Mouse (Mus musculus) gastrocnemius, adult 2 months (tissue): ENCODE results near the gene Sptb. TPM values are rescaled to one million over a fixed set of nuclear protein-coding genes. Genes with fewer than 3 reads are reported as not detected.

Source experiments
- DNase-seq: peaks from one replicate; pipeline ENCODE4 v3.0.0; 2022
- H3K27ac ChIP-seq: fragments of 200-600 bp; 2 replicates; pipeline ENCODE4 v1.8.1; 2022; ENCODE audit warnings: mild to moderate bottlenecking
- H3K4me3 ChIP-seq: fragments of 200-600 bp; 2 replicates; pipeline ENCODE4 v1.8.1; 2022; ENCODE audit warnings: mild to moderate bottlenecking, moderate library complexity
- CTCF ChIP-seq: fragments of 200-600 bp; IDR thresholded peaks from 2 replicates; pipeline ENCODE4 v1.8.1; 2022; ENCODE audit warnings: antibody characterized with exemption, mild to moderate bottlenecking, moderate library complexity
- intact Hi-C: fragments of 180-260 bp; cut with DNase I; formaldehyde crosslinking; loops from one replicate; pipeline ENCODE4 v1.15.1; 2025
- total RNA-seq, 2 experiments: library from RNA; stranded (reverse); gene quantifications; 2 replicates each; pipeline ENCODE4 v1.2.3; 2021

Gene Sptb
- total RNA-seq, 2 experiments from 2014 or later: 141 to 172 TPM

DNA sequence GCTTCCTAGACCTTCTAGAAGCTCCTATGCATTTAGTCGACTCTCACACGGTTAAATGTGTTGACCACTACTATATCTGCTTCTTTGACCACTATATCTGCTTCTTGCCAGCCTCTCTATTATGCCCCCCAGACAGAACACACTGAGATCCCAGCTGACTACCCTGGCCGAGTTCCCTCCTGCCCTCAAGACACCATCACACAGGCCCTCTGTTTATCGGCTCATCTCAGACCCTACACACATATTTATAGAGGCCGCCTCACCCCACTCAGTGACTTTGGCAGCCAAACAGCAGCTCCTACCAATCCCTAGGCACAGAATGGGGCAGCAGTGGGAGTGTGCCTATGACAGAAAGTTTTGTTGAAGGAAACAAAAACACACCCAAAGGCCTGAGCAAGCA lies 14.6 kb downstream of the Sptb start:
- DNase-seq: no peak
- intact Hi-C loops: no loop called here
- peak overlapping the region; percentile 90 for H3K27ac ChIP-seq
- H3K4me3 ChIP-seq: peak overlapping the region; percentile 65
- TF ChIP-seq CTCF: no peak

DNA sequence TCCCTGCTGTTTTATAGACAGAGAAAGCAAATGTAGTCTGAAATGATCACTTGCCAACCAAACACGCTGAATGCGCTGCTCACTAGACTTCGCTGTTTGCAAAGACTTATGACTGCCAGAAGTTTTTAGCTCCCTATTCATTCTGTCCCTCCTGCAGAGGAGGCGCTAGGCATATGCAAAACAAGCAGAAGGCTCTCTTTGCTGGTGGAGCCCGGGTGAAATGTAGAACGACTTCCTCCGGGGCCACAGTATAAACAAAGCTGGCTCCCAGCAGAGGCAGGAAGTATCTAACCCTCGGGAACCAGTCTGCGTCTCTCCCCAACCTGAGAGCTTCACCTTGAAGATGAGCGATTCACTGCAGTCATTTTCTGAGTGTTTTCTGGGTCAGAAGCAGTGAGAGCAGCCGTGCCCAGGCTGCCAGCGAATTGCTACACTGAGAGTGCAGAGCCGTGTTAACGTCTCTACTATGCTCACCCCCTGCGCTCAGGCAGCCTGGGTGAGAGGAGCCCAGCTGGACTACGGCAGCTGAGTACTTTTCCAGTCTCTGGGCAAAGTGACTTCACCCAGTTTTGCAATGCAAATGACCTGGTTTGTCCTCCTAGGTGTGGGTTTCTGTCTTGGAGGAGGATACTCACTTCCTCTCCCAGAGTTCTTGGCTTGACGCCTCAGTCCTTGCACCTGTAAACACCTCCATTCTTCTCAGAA lies 15.4 kb downstream of the Sptb start:
- TF ChIP-seq CTCF: no peak; the same call in 1 of the 2 replicates
- Histone ChIP-seq H3K27ac (peak overlapping the region; percentile 90), H3K4me3 (peak overlapping the region; percentile 65)
- peak; percentile 67 for DNase-seq
- intact Hi-C loops: no loop called here

DNA sequence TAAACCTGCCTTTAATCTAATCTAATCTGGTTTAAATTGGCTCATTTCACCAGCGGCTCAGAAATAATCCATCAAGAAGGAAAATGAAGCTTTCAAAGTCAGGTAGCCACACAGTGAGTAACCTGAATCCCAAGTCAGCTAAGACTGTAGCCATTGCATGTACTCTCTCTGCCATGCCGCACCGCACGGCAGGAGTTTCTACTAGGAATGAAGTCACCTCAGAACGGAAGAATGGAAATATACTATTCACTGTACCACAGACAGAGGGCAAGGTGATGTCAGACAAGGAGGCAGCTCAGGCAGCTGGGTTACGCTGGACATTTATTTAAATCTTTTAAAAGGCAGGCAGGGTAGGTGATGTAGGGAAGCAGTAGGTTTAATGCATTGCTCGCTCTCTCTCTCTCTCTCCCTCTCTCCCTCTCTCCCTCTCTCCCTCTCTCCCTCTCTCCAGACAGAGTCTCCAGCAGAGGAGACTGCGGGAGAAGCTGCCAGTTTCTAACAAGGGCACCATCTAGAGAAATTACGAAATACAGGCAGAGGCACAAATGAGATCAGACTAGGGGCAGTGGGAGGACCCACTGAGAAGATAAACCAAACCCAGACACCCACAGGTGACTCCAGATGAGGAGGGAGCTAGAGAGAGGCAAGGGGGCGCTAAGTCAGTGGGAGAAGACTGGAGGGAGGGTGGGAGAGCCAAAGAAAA lies 22.7 kb downstream of the Sptb start:
- H3K4me3 ChIP-seq: no peak overlapping the region
- intact Hi-C loops: no loop called here
- TF ChIP-seq CTCF: no peak

DNA sequence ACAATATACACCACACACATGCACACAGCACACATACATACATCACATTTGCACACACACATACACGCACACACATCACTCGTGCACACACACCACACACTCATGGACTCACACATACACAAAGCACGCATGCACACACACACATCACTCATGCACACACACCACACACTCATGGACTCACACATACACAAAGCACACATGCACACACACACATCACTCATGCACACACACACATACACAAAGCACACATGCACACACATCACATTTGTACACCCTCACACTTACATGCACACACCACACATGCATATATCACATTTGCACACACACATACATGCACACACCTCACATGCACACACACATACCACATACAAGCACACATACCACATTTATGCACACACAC lies 24.7 kb downstream of the Sptb start:
- no peak for DNase-seq
- TF ChIP-seq CTCF: no peak
- Histone ChIP-seq H3K4me3 (no peak overlapping the region), H3K27ac (no peak overlapping the region; the same call in 1 of the 2 replicates)
- intact Hi-C loops: no loop called here

More for the DNA sequence above, 22.7 kb downstream of the Sptb start:
- DNase-seq: no peak
- H3K27ac ChIP-seq: peak overlapping the region; percentile 40; the same call in 1 of the 2 replicates

DNA sequence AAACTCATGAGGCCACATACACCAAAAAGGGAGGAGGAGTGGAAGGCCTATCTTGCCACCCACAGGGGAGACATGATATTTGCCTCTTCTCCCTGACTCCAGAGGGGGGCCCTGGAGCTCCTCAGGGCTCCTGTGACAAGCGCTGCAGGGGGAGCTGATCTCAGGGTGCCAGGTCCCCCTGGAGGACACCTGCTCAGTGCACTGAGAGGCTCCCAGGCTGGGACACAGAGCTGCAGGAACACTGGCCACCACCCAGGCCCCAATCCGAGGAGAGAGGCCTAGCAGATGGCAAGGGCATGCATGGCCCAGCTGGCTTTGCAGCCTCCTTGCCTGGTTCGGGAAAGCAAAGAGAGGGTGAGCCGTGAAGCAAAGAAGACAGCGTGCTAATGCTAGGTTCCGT lies 25.9 kb downstream of the Sptb start:
- H3K27ac ChIP-seq: peak overlapping the region; percentile 86
- peak; percentile 80 for DNase-seq
- no peak overlapping the region for H3K4me3 ChIP-seq
- peak; percentile 34 for TF ChIP-seq CTCF
- intact Hi-C loops: no loop called here

DNA sequence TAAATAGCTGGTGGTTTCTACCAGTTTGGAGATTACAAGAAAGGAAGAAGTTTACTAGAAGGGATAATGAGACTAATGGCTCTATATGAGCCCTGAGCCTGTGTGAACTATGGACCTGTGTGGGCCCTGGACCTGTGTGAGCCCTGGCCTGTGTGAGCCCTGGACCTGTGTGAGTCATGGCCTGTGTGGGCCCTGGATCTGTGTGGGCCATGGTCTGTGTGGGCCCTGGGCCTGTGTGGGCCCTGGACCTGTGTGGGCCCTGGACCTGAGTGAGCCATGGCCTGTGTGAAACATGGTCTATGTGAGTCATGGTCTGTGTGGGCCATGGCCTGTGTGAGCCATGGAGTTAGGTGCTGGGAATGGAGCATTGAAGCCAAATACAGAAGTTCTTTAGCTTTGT lies 28.4 kb downstream of the Sptb start:
- intact Hi-C loops: no loop called here
- H3K27ac ChIP-seq: peak overlapping the region; percentile 2; the same call in 1 of the 2 replicates
- H3K4me3 ChIP-seq: no peak overlapping the region
- DNase-seq: no peak
- no peak for TF ChIP-seq CTCF

DNA sequence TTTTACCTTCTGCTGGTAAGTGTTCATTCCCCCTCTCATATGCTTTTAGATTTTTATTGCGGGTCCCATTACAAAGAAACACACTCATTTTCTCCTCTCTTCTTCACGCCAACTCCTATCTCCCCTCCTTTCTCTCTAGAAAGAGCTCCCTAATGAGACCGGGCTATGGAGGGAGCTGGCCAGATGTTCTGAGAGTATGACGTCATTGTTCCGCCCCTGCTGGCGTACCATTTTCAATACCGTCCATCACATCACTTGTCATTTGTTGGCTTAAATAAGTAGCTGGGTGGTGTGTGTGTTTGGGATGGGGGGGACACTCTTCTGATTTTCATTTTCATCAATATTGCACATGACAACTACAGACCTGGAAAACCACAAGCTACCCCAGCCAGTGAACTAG lies 33.3 kb downstream of the Sptb start:
- peak; percentile 10 for DNase-seq
- no peak for TF ChIP-seq CTCF
- intact Hi-C loops: no loop called here
- Histone ChIP-seq H3K4me3 (no peak overlapping the region), H3K27ac (no peak overlapping the region)

DNA sequence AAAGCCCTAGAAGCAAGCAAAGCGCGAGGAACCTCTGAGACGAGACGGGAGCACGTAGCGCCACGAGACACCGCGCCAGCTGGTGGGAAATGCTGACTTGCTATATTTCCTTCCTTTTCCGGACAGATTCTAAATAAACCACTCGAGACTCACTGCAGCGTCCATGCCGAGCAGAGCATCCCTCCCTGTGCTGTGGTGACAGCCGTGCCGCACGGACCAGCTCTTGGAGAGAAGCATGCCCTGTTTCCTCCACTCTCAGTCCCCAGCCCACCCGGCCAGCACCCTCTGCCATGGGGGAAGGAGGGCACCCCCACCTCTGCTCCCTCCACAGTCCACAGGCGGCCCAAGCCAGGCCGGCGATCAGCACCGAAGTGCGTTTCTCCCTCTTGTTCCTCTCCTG lies 33.9 kb downstream of the Sptb start:
- H3K27ac ChIP-seq: no peak overlapping the region
- no peak for TF ChIP-seq CTCF
- intact Hi-C loops: no loop called here
- no peak overlapping the region for H3K4me3 ChIP-seq
- peak; percentile 40 for DNase-seq

DNA sequence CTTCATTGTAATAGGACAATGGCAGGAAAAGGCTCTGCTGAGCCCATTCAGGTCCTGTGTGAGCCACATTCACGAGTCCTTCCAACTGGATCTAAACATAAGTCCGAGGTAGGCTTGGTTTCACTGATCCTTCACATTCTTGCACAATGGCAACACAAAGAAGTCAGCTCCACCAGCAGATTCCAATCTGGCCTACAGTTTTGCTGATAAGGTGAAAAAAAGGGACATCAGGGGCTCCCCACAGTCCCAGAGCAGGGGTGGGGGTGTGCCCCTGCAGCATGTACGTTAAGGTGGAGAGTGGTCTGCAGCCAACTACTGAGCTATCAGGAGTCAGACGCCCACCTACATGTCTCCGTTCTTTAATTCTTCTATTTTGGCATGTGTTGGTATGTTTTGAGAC lies 35.0 kb downstream of the Sptb start:
- TF ChIP-seq CTCF: no peak
- Histone ChIP-seq H3K27ac (peak overlapping the region; percentile 44), H3K4me3 (no peak overlapping the region)
- intact Hi-C loops: no loop called here
- peak; percentile 10 for DNase-seq

DNA sequence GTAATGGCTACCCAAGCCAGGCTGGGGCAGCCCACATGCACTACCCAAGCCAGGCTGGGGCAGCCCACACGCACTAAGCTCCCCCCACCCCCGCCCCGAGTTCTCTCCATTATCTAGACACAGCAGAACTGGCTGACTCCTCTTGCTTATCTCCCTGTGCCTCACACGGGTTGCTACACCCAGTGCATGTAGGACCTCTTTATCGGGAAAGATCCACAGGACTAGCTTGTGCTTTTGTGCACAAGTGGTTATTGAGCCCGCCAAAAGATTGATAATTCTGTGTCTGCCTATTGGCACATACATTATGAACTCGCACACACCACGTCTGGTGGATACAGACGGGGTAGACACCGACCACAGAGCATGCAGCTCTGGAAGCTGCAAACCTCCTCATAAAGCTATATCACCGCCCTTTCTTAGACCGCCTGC lies 36.5 kb downstream of the Sptb start:
- no peak overlapping the region for H3K27ac ChIP-seq
- intact Hi-C loops: no loop called here
- H3K4me3 ChIP-seq: no peak overlapping the region
- no peak for TF ChIP-seq CTCF
- DNase-seq: no peak

DNA sequence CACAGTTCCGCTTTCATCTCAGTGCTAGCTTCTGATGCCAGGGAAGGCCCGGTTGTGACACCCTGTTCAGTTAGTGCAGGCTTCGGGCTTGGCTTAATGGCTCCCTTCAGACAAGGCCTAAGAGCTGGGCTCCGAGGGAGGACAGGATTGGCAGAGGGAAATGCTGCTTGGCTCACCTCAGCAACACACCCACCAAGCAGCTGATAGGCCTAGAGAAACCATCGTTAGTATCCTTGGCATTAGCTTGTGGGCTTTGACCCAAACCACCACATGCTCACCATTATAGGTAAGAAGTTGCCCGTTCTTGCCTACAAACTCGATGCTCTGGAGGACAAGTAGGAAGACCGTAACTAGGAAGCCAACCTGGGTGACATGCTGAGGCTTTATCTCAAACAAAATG lies 38.3 kb downstream of the Sptb start:
- intact Hi-C loops: no loop called here
- H3K27ac ChIP-seq: peak overlapping the region; percentile 20; the same call in 1 of the 2 replicates
- H3K4me3 ChIP-seq: no peak overlapping the region
- DNase-seq: no peak
- no peak for TF ChIP-seq CTCF

DNA sequence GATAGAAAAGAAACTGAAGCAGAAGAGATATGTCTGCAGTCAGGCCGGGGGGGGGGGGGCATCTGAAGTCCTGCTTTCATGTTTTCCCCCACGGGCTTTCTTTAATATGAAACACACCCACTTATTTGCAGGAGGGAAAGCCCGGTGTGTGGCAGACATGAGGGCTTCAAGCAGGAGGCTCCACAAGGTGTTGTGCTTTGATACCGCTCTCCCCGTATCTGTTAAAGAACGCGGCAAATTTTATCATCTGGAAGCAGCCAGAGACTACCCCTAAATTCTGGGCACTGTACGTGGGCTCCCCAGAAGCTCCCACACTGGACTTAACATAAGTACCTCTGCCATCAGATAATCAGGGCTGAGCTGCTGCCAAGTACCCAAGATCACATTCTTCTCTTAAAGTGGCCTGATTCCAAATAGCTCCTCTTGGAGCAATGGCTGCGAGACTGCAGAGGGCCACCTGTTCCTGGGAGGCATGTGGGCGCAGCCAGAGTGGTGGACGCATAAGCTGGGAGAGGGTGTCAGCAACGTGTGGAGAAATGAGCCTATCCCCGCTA lies 39.7 kb downstream of the Sptb start:
- H3K4me3 ChIP-seq: no peak overlapping the region
- H3K27ac ChIP-seq: peak overlapping the region; percentile 76
- TF ChIP-seq CTCF: no peak
- peak; percentile 45 for DNase-seq
- intact Hi-C loops: no loop called here

DNA sequence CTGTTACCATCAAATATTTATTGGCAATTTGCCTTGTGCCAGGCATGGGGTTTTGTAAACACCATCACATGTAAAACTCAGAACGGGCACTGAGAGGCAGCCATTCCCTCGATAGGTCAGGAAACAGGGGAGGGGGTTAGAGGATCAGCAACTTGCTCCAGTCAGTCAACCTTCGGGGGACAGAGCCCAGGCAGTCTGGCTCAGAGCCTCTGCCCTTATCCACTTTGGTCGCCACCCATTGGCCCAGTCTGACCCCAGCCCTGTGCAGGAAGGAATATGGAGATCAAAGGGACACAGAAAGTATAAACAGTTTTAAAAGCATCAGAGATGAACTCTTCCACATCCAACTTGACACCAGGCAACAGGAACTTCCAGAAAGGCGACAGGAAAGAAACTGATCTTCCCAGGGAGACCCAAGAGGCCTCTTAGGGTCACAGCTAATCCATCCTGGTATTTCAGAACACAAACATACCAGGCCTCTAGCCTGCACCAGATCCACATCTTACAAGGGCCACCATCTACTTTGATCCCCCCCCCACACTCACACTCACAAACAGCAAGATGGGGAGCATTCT lies 40.3 kb downstream of the Sptb start:
- peak overlapping the region; percentile 76 for H3K27ac ChIP-seq

More for the DNA sequence above, 40.3 kb downstream of the Sptb start:
- no peak for DNase-seq
- H3K4me3 ChIP-seq: no peak overlapping the region
- intact Hi-C loops: no loop called here
- TF ChIP-seq CTCF: no peak
